Mouse (Mus musculus): Measurements from ENCODE around the gene Xkr7. TPM values are rescaled to one million over a fixed set of nuclear protein-coding genes. Genes with fewer than 3 reads are reported as not detected.
A peak's percentile ranks its signal among the peaks of the same experiment; 100 is the strongest.

The Xkr7 gene
- polyA plus RNA-seq, 1 experiment, result not detected

GRCm38 (mm10) chr2:153071491-153072184, 40.0 kb downstream of the Xkr7 start:
- H3K9ac ChIP-seq (ENCODE audit: low read depth, poor library complexity, severe bottlenecking), result peak overlapping the region; percentile 69
- H3K4me1 ChIP-seq (ENCODE audit: control insufficient read depth, insufficient read depth, low read length), result no peaks in the 10 kb centered on the region
- H3K27ac ChIP-seq (ENCODE audit: insufficient read depth, low read length), result no peak overlapping the region
- H3K4me3 ChIP-seq (ENCODE audit: low read depth, low read length), result peak overlapping the region; percentile 58
- H3K9me3 ChIP-seq (replicated peaks; ENCODE audit: control insufficient read depth, insufficient read depth, low read length, poor library complexity, severe bottlenecking), result no peaks in the 10 kb centered on the region
- H3K27me3 ChIP-seq (ENCODE audit: control insufficient read depth, insufficient read depth, low read length, poor library complexity, severe bottlenecking), result peaks cover 7% of the 10 kb centered on the region
- H3K36me3 ChIP-seq (ENCODE audit: control insufficient read depth, insufficient read depth, low read length, poor library complexity, severe bottlenecking), result no peaks in the 10 kb centered on the region
- no peak for TF ChIP-seq POLR2A (IDR thresholded peaks at IDR 0.05; ENCODE audit: insufficient read depth, low read length)

- Histone ChIP-seq H3K36me3 (ENCODE audit: control insufficient read depth, insufficient read depth, low read length, poor library complexity, severe bottlenecking) (no peaks in the 10 kb centered on the region), H3K9me3 (replicated peaks; ENCODE audit: control insufficient read depth, insufficient read depth, low read length, poor library complexity, severe bottlenecking) (no peaks in the 10 kb centered on the region), H3K4me3 (ENCODE audit: low read depth, low read length) (no peak overlapping the region), H3K4me1 (ENCODE audit: control insufficient read depth, insufficient read depth, low read length) (no peaks in the 10 kb centered on the region), H3K9ac (ENCODE audit: low read depth, poor library complexity, severe bottlenecking) (no peak overlapping the region), H3K27ac (ENCODE audit: insufficient read depth, low read length) (no peak overlapping the region), H3K27me3 (ENCODE audit: control insufficient read depth, insufficient read depth, low read length, poor library complexity, severe bottlenecking) (peaks cover 7% of the 10 kb centered on the region)
- TF ChIP-seq EP300 (IDR thresholded peaks at IDR 0.05; ENCODE audit: insufficient read depth, low read depth, low read length) (no peak), CTCF (IDR thresholded peaks at IDR 0.05; ENCODE audit: low read depth, low read length) (no peak), POLR2A (IDR thresholded peaks at IDR 0.05; ENCODE audit: insufficient read depth, low read length) (no peak)
These were observed 43.0 kb downstream of the Xkr7 start for GRCm38 (mm10) chr2:153074651-153075050.

- H3K4me1 ChIP-seq (ENCODE audit: control insufficient read depth, insufficient read depth, low read length), result no peaks in the 10 kb centered on the region
- no peak overlapping the region for H3K27ac ChIP-seq (ENCODE audit: insufficient read depth, low read length)
- no peaks in the 10 kb centered on the region for H3K36me3 ChIP-seq (ENCODE audit: control insufficient read depth, insufficient read depth, low read length, poor library complexity, severe bottlenecking)
- peaks cover 7% of the 10 kb centered on the region for H3K27me3 ChIP-seq (ENCODE audit: control insufficient read depth, insufficient read depth, low read length, poor library complexity, severe bottlenecking)
- H3K4me3 ChIP-seq (ENCODE audit: low read depth, low read length), result no peak overlapping the region
- no peaks in the 10 kb centered on the region for H3K9me3 ChIP-seq (replicated peaks; ENCODE audit: control insufficient read depth, insufficient read depth, low read length, poor library complexity, severe bottlenecking)
- H3K9ac ChIP-seq (ENCODE audit: low read depth, poor library complexity, severe bottlenecking), result no peak overlapping the region
- no peak for TF ChIP-seq EP300 (IDR thresholded peaks at IDR 0.05; ENCODE audit: insufficient read depth, low read depth, low read length)
- TF ChIP-seq CTCF (IDR thresholded peaks at IDR 0.05; ENCODE audit: low read depth, low read length), result no peak
- TF ChIP-seq POLR2A (IDR thresholded peaks at IDR 0.05; ENCODE audit: insufficient read depth, low read length), result no peak
These were observed 44.3 kb downstream of the Xkr7 start for GRCm38 (mm10) chr2:153075961-153076360.

GRCm38 (mm10) chr2:153080841-153081523, 49.3 kb downstream of the Xkr7 start:
- H3K4me3 ChIP-seq (ENCODE audit: low read depth, low read length), result peak overlapping the region; percentile 40
- no peak overlapping the region for H3K27ac ChIP-seq (ENCODE audit: insufficient read depth, low read length)
- H3K36me3 ChIP-seq (ENCODE audit: control insufficient read depth, insufficient read depth, low read length, poor library complexity, severe bottlenecking), result no peaks in the 10 kb centered on the region
- H3K4me1 ChIP-seq (ENCODE audit: control insufficient read depth, insufficient read depth, low read length), result no peaks in the 10 kb centered on the region
- H3K27me3 ChIP-seq (ENCODE audit: control insufficient read depth, insufficient read depth, low read length, poor library complexity, severe bottlenecking), result no peaks in the 10 kb centered on the region
- no peaks in the 10 kb centered on the region for H3K9me3 ChIP-seq (replicated peaks; ENCODE audit: control insufficient read depth, insufficient read depth, low read length, poor library complexity, severe bottlenecking)
- H3K9ac ChIP-seq (ENCODE audit: low read depth, poor library complexity, severe bottlenecking), result no peak overlapping the region
- no peak for TF ChIP-seq POLR2A (IDR thresholded peaks at IDR 0.05; ENCODE audit: insufficient read depth, low read length)
- no peak for TF ChIP-seq EP300 (IDR thresholded peaks at IDR 0.05; ENCODE audit: insufficient read depth, low read depth, low read length)
- TF ChIP-seq CTCF (IDR thresholded peaks at IDR 0.05; ENCODE audit: low read depth, low read length), result peak; percentile 56

- Histone ChIP-seq H3K9me3 (replicated peaks; ENCODE audit: control insufficient read depth, insufficient read depth, low read length, poor library complexity, severe bottlenecking) (no peaks in the 10 kb centered on the region), H3K27ac (ENCODE audit: insufficient read depth, low read length) (no peak overlapping the region), H3K4me3 (ENCODE audit: low read depth, low read length) (no peak overlapping the region), H3K9ac (ENCODE audit: low read depth, poor library complexity, severe bottlenecking) (no peak overlapping the region), H3K4me1 (ENCODE audit: control insufficient read depth, insufficient read depth, low read length) (no peaks in the 10 kb centered on the region), H3K36me3 (ENCODE audit: control insufficient read depth, insufficient read depth, low read length, poor library complexity, severe bottlenecking) (no peaks in the 10 kb centered on the region), H3K27me3 (ENCODE audit: control insufficient read depth, insufficient read depth, low read length, poor library complexity, severe bottlenecking) (no peaks in the 10 kb centered on the region)
- TF ChIP-seq EP300 (IDR thresholded peaks at IDR 0.05; ENCODE audit: insufficient read depth, low read depth, low read length), result no peak
- TF ChIP-seq POLR2A (IDR thresholded peaks at IDR 0.05; ENCODE audit: insufficient read depth, low read length), result no peak
- no peak for TF ChIP-seq CTCF (IDR thresholded peaks at IDR 0.05; ENCODE audit: low read depth, low read length)
These were observed 50.2 kb downstream of the Xkr7 start for GRCm38 (mm10) chr2:153081866-153082265.

GRCm38 (mm10) chr2:153083275-153083674, 51.6 kb downstream of the Xkr7 start:
- H3K9ac ChIP-seq (ENCODE audit: low read depth, poor library complexity, severe bottlenecking), result no peak overlapping the region
- TF ChIP-seq POLR2A (IDR thresholded peaks at IDR 0.05; ENCODE audit: insufficient read depth, low read length) (no peak), EP300 (IDR thresholded peaks at IDR 0.05; ENCODE audit: insufficient read depth, low read depth, low read length) (no peak), CTCF (IDR thresholded peaks at IDR 0.05; ENCODE audit: low read depth, low read length) (no peak)
- H3K4me3 ChIP-seq (ENCODE audit: low read depth, low read length), result no peak overlapping the region
- H3K36me3 ChIP-seq (ENCODE audit: control insufficient read depth, insufficient read depth, low read length, poor library complexity, severe bottlenecking), result no peaks in the 10 kb centered on the region
- H3K27ac ChIP-seq (ENCODE audit: insufficient read depth, low read length), result no peak overlapping the region
- H3K27me3 ChIP-seq (ENCODE audit: control insufficient read depth, insufficient read depth, low read length, poor library complexity, severe bottlenecking), result no peaks in the 10 kb centered on the region
- H3K4me1 ChIP-seq (ENCODE audit: control insufficient read depth, insufficient read depth, low read length), result no peaks in the 10 kb centered on the region
- no peaks in the 10 kb centered on the region for H3K9me3 ChIP-seq (replicated peaks; ENCODE audit: control insufficient read depth, insufficient read depth, low read length, poor library complexity, severe bottlenecking)

Measured in ES-Bruce4 (cell line).